Mouse (Mus musculus) T-helper 2 cell (primary cell): ENCODE measurements around the gene Hist1h4d.
"Not testable (repeated sequence)": the region's sequence is repeated elsewhere in the genome, so short reads cannot be mapped to it uniquely, and the experiment has no call there.

ENCODE experiments used
- in situ Hi-C: fragments of 300-600 bp; cut with MboI, MseI; formaldehyde crosslinking; loops from one replicate; pipeline ENCODE4 v1.15.1; 2025; ENCODE audit warnings: high pct_unique_total_duplicates

The Hist1h4d gene

GRCm38 (mm10) chr13:23550761-23551145 lies 30.6 kb upstream of the Hist1h4d start:
- in situ Hi-C loops, result no loop called here

- in situ Hi-C loops, result not testable (repeated sequence)
Observed at GRCm38 (mm10) chr13:23551146-23551834, 30.1 kb upstream of the Hist1h4d start, which contains the start of gene Hist1h4f. Gene Hist1h4f, minus strand, starts transcription at chr13:23551648.

GRCm38 (mm10) chr13:23551931-23552914 lies 29.2 kb upstream of the Hist1h4d start:
- in situ Hi-C loops, result no loop called here

- in situ Hi-C loops, result no loop called here
Observed at GRCm38 (mm10) chr13:23552962-23553361, 28.4 kb upstream of the Hist1h4d start, which contains the start of gene Hist1h1d. Gene Hist1h1d, plus strand, starts transcription at chr13:23553262.

GRCm38 (mm10) chr13:23554393-23554792 lies 27.0 kb upstream of the Hist1h4d start:
- in situ Hi-C loops, result no loop called here

GRCm38 (mm10) chr13:23554925-23555838 lies 26.2 kb upstream of the Hist1h4d start:
- in situ Hi-C loops, result no loop called here

- in situ Hi-C loops, result no loop called here
Observed at GRCm38 (mm10) chr13:23555839-23556416, 25.5 kb upstream of the Hist1h4d start.

GRCm38 (mm10) chr13:23556906-23557305 lies 24.5 kb upstream of the Hist1h4d start:
- in situ Hi-C loops, result no loop called here

- in situ Hi-C loops, result not testable (repeated sequence)
Observed at GRCm38 (mm10) chr13:23560699-23561098, 20.7 kb upstream of the Hist1h4d start.

- in situ Hi-C loops, result not testable (repeated sequence)
Observed at GRCm38 (mm10) chr13:23561531-23561882, 19.9 kb upstream of the Hist1h4d start.

GRCm38 (mm10) chr13:23561883-23562659 lies 19.3 kb upstream of the Hist1h4d start, which contains the start of gene Hist1h3e:
Gene Hist1h3e, minus strand, starts transcription at chr13:23562369.
- in situ Hi-C loops, result not testable (repeated sequence)

GRCm38 (mm10) chr13:23562699-23563462 lies 18.5 kb upstream of the Hist1h4d start:
- in situ Hi-C loops, result no loop called here

- in situ Hi-C loops, result no loop called here
Observed at GRCm38 (mm10) chr13:23564482-23564881, 16.9 kb upstream of the Hist1h4d start.

GRCm38 (mm10) chr13:23570261-23571021 lies 11.0 kb upstream of the Hist1h4d start:
- in situ Hi-C loops, result loop anchor here (10.0 kb wide), 1 partner anchor 1856 kb away; the partner anchor contains the start of genes Hist1h2ai, Hist1h2bl and Hist1h3h

GRCm38 (mm10) chr13:23571022-23571503 lies 10.3 kb upstream of the Hist1h4d start, which contains the start of the genes Hist1h2ae and Hist1h2bg:
Gene Hist1h2ae, minus strand, starts transcription at chr13:23571220.
Gene Hist1h2bg, plus strand, starts transcription at chr13:23571396.
- in situ Hi-C loops, result loop anchor here (10.0 kb wide), 1 partner anchor 1856 kb away; the partner anchor contains the start of genes Hist1h2ai, Hist1h2bl and Hist1h3h

GRCm38 (mm10) chr13:23571504-23572217 lies 9.7 kb upstream of the Hist1h4d start:
- in situ Hi-C loops, result loop anchor here (10.0 kb wide), 1 partner anchor 1857 kb away; the partner anchor contains the start of genes Hist1h2ai, Hist1h2bl and Hist1h3h
